Mouse (Mus musculus): Measurements from ENCODE around the gene Nectin2. TPM values are rescaled to one million over a fixed set of nuclear protein-coding genes. Genes with fewer than 3 reads are reported as not detected.
"Not testable (repeated sequence)": the region's sequence is repeated elsewhere in the genome, so short reads cannot be mapped to it uniquely, and the experiment has no call there.

The Nectin2 gene
- 1 to 10 TPM; 5.2 to 5.8 TPM for total RNA-seq (2021)

- peak; percentile 81 to 82 for DNase-seq
Observed at GRCm38 (mm10) chr7:19750217-19751069, at the start of gene Nectin2. Nectin2 (minus strand) TSS chr7:19750483.

GRCm38 (mm10) chr7:19796697-19797588 is 46.7 kb upstream of the Nectin2 start, which contains the start of gene Cblc:
Cblc (minus strand) TSS chr7:19796809.
- DNase-seq, result peak in 1 of 2 experiments; percentile 42

GRCm38 (mm10) chr7:19796254-19796653 is 46.0 kb upstream of the Nectin2 start:
- DNase-seq, result no peak

- DNase-seq, result no peak
Observed at GRCm38 (mm10) chr7:19795236-19795635, 45.0 kb upstream of the Nectin2 start.

DNA sequence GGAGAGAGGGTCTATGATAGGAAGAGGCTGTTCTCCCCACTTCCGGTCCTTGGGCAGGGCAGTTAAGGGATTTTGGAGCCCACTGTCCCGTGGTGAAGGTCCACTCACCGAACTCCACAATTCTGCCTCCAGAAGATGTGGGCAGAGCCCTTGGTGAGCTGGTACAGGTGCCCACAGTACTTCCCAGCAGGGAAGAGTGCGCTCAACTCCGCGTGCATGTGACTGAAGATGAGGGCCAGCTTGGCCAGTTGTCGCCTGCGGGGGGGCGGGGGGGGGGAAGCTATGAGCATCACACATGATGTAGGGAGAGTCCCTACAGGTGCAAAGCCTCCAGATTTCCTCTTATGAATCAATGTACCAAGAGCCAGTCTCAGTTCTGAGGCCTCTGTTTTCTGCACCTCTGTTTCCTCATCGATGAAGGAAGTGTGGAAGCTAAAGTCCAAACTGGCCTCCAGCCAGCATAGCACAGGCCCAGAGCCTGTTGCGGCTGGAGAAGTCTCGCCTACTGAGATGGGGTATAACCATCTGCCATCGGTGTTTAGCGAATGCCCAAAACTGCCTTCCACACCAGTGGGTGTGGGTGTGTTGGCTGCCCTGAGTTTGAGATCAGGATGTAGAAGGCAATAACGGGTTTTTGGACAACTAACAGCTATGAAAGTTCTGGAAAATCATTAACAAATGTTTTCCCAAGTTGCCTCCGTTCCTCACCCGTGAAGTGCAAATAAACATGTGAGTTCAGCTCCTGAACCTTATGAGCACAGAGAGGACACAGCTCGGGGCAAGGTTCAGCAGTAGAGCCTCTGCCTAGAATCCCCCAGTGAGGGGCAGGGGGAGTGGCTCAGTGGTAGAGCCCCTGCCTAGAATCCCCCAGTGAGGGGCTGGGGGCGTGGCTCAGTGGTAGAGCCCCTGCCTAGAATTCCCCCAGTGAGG is 42.7 kb upstream of the Nectin2 start:
- DNase-seq, result no peak

DNA sequence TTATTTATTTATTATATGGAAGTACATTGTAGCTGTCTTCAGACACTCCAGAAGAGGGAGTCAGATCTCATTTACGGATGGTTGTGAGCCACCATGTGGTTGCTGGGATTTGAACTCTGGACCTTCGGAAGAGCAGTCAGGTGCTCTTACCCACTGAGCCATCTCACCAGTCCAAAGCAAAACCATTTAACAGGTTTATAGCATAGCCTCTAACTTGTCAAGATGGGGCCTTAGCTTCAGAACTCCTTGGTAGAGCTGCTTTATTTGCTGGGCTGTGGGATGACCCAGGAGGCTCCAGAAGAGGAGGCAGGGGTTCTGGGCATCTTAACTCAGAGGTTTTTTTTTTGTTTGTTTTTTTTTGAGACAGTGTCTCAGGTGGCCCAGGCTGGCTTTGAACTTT is 41.2 kb upstream of the Nectin2 start:
- not testable (repeated sequence) for DNase-seq

- DNase-seq, result peak; percentile 80 to 87
Observed at GRCm38 (mm10) chr7:19789904-19790347, 39.6 kb upstream of the Nectin2 start.

DNA sequence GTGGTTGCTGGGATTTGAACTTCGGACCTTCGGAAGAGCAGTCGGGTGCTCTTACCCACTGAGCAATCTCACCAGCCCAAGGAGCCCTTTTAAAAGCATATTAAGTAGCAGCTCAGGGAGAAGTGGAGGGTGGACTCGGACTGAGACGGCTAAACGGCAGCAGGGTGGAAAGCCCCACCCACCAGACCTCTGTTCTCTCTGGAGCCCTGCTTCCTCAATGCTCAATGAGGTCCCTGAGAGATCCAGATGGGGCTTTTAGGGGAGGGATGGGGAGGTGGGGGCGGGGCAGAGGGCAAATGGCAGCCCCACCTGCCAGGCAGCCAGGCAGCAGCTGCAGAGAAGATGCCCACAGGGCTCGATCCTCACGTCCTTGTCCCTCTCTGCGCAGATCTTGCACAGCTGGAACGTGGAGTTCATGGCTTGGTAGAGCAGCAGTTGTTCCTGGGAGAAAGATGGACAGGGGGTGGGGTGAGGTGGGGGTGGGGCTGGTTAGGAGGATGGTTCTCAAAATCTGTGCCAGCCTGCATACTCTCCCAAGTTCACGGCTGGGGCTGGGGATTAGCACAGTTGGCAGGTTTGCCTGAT is 35.7 kb upstream of the Nectin2 start:
- no peak for DNase-seq

GRCm38 (mm10) chr7:19784764-19785535 is 34.7 kb upstream of the Nectin2 start:
- DNase-seq, result no peak

DNA sequence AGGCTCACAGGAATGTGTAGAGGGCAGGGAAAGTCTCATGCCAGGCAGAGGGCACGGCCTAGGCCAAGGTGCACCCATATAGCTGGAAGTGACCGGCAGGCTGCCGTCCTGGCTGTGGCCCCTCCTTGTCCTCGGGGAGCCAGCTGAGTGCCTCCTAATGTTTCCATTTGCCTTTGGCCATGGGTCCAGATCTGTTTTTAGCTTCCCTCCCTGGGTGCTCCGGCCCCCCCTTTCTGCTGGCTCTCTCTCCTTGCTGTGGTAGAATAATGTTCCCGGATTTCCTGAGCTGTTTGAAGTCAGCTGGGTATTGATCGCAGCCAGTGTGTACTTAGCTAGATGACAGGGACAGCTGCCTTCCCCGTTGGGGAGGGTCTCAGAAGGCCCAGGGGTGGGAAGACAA is 33.3 kb upstream of the Nectin2 start:
- no peak for DNase-seq

DNA sequence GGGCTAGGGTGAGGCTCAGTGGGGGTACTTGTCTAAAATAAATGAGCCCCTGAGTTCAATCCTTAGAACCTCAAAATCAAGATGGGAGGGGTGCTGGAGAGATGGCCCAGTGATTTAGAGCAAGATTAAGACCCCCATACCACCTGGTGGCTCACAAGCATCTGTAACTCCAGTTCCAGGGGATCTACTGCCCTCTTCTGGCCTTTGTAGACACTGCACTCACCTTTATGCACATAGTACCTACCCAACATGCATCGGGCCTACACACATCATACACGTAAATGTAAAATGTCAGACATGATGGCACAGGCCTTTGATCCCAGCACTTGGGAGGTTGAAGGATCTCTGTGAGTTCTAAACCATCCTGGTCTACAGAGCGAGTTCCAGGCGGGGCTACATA is 32.4 kb upstream of the Nectin2 start:
- DNase-seq, result no peak

DNA sequence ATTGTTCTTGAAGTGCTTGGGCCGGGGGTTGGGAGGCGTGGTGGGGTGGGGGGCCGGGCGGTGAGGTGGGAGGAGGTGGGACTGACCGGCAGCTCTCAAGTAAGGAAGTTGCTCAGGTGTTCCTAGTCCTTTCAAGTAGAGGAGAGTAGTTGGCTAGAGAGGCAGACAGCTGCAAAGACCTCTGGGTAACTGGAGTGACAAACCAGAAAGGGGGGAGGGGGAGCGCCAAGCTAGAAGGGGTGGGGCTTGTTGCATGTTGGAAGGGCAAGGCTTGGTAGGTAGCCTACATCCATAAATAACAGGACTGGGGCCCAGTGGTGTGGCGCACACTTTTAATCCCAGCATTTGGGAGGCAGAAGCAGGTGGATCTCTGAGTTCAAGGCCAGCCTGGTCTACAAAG is 31.5 kb upstream of the Nectin2 start:
- no peak for DNase-seq

DNA sequence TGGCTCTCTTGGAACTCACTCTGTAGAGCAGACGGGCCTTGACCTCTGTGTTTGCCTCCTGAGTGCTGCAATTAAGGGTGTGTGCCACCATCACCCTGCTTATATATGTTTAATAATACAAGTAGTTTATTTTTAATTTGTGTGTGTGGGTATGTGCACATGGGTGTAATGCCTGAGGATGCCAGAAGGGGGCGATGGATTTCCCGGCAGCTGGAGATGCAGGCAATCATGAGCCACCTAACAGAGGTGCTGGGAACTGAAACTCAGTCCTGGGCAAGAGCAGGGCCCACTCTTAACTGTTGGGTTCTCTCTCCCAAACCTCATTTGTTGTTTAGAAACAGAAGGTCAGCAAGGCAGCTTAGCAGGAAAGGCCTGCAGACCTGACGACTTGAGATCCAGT is 29.6 kb upstream of the Nectin2 start:
- DNase-seq, result no peak

- DNase-seq, result no peak
Observed at GRCm38 (mm10) chr7:19778645-19779044, 28.4 kb upstream of the Nectin2 start.

DNA sequence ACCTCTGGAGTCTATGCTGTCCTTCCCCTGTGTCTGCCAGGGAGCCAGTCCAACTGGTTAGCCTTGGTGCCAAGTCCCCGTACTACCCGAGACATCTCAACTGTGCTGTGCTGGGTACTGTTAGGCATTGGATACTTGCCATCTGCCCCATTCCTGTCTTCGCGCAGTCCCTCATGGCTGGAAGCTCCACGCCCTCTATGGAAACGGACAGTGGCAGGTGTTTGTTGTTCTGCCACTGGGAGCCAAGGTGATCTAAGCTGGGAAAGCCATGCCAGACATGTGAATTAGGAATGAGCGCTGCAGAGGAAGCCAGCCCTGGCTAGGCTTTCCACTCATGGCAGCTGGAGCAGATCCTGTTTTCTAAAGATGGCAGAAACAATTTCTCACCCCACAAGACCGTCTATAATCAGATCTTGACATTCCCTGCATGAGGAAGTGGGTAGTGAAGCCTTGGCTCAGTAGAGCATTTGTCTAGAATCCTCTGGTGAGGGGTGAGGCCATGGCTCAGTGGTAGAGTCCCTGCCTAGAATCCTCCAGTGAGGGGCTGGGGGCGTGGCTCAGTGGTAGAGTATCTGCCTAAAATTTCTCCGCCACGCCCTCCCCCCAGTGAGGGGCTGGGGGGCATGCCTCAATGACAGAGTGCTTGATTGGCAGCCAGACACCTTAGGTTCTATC is 26.9 kb upstream of the Nectin2 start:
- no peak for DNase-seq

DNA sequence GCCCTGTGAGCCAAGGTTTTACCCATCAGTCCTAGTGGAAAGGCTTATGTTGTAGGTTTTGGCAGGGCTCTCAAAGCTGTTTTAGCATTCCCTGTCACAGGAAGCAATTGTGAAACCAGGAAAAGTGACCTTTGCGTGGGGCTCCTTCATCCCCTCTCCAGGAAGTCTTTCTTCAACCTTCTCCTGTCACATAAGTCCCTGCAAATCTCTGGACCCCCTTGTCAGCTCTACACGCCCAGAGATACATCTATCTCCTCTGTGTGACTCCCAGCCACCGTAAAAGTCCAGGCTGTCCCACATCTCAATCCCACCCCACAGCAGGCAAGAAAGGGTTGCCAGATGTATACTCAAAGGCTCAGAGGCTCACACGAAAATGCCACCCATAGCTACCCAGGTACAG is 21.4 kb upstream of the Nectin2 start:
- DNase-seq, result no peak

- DNase-seq, result no peak
Observed at GRCm38 (mm10) chr7:19770984-19771391, 20.7 kb upstream of the Nectin2 start, which contains the start of gene Bcam. Bcam (minus strand) TSS chr7:19771016.

- peak; percentile 35 to 55 for DNase-seq
Observed at GRCm38 (mm10) chr7:19770375-19770754, 20.1 kb upstream of the Nectin2 start.

DNA sequence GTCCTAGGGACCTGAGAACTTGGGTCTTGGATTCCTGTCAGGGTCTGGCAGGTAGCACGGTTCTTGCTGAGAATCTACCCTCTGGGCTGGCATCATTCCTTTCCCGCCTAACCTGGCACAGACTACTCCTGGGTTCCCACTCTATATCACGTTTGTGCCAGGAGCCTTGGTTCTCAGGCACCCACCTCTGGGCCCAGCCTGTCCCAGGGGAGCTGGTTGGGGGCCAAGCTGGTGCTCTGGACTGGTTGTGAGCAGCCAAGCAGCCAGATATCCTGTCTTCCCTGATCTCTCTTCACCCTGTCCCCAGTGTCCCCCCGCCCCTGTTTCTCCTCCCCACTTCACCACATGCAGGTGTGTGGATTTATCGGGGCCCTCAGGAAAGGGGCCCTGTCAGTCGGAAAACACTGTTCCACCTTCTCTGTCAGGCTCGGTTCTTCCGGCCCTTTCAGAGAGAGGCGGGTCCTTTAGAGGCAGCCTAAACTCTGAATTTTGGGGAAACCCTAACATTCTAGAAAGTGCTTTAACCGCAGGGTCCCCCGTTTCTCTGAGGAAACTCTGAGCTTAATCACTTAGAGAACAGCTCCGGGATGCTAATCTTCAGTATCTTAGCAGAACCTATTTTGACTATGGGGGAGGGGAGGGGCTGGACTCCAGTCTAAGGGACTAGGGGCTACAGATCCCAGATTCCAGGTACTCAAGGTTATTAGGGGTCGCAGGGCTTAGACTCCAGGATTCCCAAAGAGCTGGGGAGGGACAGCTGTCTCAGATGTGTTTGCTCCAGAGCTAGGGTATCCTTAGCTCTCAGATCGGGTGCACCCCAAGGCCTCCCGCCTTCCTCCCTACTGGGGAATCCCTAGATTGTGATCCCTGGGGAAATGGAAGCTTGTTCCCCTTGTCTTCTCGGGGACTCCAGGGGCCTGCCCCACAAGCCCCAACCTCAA is 19.4 kb upstream of the Nectin2 start:
- DNase-seq, result no peak

Data from layer of hippocampus, postnatal 36 days (tissue).